Mouse (Mus musculus) ovary, postnatal 36 days (tissue): ENCODE measurements around the gene Rcor2.

Experiments used
- DNase-seq: peaks from one replicate; pipeline ENCODE4 v3.0.0; 2022; ENCODE audit warnings: low spot score, mixed read lengths

Rcor2 gene

DNA sequence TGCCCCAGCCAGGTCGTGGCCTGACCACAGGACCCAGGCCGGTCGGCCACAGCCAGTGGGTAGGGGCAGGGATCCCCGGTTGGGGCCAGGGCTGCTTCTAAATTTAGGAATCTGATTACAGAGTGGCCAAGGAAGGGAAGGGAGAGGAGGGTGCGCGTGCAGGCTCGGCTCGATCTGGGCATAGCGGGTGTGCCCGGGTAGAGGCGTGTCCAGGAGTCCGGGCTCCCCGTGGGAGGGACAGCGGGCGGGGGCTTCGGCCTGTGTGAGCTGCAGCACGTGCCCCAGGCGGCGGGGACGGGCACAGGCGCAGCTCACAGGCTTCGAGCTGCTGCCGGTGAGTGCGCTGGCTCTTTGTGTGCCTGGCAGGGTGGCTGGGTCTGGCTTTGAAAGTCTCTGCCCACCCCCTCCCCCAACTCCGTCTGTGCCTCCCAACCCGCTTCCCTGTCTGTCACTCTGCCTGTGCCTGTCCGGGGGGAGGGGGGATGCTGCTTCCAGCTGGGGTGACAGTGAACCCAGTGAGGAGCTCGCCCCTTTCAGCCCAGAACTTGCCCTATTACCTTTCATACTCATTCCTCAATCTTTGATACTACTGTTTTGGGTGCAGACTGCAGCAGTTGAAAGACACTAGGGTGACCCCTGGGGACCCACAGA is at the start of gene Rcor2:
TSS of gene Rcor2 (plus strand) at position 235 of the 651 bp plus-strand sequence.
- peak; percentile 74 for DNase-seq

DNA sequence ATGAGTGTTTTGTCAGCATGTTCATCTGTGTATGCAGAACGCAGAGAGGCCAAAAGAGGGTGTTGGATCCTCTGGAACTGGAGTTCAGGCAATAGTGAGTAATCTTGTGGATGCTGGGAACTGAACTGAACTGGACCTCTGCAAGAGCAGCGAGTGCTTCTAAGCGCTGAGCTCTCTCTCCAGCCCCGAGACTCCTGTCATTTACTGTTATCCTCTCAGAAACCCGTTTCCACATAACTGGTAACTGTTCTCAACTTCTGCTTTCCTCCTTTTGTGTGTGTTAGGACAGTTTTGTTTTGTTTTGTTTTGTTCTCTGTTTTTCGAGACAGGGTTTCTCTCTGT is 49.2 kb upstream of the Rcor2 start:
- DNase-seq, result no peak

DNA sequence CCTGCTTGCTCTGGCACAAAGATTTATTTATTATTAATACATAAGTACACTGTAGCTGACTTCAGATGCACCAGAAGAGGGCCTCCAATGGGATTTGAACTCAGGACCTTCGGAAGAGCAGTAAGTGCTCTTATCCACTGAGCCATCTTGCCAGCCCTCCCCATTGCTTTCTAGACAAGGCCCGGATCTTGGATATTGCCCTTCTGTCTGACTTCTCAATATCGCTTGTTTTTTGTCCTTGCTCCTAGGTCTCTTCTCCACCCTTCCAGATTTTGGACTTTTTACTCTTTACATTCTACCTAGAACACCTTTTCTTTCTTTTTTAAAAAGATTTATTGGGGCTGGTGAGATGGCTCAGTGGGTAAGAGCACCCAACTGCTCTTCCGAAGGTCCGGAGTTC is 48.4 kb upstream of the Rcor2 start:
- DNase-seq, result no peak

DNA sequence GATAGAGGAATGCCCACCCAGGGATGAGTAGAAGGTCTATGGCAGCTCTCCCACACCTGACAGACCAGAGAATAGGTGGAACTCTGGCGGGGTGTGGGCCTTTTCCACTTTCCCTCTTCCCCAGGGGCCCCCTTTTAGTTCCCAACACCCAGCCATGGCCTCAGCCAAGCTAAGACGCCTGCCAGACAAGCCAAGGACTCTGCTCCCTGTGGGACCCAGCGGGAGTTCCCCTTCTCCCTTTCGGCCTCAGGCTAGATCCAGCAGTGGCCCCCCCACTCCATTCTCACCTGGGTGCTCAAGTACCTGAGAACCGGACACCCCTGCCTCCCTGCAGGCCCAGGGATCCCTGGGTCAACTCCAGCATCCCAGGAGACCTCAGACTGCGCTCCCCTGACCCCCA is 44.9 kb upstream of the Rcor2 start:
- no peak for DNase-seq

DNA sequence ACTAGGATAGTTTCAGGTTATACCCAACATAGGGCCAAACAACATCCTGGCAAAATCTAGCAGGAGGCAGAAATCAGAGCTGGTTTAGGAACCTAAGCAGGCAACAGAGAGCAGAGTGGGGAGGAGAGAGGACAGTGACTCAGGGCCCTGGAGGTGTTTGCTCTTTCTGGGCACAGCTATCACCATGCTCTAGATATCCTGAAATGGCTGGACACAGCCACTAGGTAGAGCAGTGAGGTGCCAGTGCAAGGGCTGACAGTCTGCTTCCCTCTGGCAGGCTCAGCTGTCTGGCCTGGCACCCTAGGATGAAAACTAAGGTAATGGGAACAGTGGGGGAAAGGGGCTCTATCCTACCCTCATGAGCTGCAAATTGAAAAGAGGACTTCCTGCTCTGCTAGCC is 43.6 kb upstream of the Rcor2 start:
- DNase-seq, result no peak

DNA sequence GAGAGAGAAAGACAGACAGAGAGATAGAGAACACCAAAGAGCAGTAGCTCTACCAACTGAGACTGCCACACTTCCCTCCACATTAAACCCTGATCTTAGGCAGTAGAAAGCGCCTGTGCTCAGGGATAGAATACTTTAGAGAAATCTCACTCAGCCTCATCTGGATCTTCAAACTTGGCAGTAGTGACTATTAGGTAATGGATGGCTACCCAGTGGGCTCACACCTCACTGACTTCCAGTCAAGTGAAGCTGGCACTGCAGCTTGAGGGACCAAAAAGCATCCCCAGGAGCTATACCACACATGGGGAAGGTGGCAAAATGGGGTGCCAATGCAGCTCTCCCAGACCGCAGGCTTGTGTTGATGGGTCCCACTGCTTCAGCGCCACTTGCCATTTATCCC is 42.9 kb upstream of the Rcor2 start:
- no peak for DNase-seq

DNA sequence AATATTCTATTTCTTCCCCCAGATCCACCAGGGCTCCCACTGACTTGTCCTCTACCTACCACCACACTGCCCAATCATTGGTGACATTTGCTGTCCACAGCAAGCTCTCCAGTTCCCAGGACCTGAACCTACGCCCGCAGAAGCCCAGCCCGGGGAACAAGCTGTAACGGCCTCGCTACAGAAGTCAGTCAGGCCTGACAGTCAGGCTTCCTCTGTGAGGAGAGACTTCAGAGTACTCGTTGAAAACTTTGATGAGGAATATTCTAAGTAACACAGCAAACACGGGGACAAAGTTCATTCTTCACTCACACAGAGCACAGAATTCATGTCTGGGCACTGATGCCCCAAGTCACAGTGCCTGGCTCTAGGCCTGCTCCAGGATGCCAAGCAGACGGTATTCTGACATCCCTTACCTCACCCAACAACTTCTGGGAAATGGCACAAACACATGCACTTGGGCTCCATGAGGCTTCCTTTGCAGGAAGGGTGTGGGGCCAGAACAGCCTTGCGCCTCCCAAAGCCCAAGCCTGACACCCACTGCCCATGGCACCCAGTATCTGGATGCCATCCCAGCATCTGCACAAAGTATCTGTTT is 41.9 kb upstream of the Rcor2 start:
- no peak for DNase-seq

DNA sequence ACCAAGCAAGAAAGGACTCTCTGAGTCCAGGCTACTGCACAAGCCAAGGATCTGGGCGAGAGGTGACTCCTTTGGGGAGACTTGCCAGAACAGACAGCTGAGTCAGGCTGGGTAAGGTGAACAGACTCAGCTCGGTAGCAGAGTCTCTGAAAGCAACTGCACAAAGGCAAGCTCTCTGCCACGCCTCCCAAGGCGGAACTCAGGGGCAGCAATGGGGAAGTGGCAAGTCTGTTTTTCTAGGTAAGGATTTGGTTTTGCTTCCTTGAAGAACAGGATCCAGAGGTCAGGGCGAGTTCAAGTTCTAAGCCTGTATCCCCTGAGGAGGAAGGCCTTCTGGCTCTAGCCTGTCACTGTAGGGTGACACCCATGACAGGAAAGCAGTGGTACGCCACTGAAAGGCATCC is 40.6 kb upstream of the Rcor2 start:
- no peak for DNase-seq

DNA sequence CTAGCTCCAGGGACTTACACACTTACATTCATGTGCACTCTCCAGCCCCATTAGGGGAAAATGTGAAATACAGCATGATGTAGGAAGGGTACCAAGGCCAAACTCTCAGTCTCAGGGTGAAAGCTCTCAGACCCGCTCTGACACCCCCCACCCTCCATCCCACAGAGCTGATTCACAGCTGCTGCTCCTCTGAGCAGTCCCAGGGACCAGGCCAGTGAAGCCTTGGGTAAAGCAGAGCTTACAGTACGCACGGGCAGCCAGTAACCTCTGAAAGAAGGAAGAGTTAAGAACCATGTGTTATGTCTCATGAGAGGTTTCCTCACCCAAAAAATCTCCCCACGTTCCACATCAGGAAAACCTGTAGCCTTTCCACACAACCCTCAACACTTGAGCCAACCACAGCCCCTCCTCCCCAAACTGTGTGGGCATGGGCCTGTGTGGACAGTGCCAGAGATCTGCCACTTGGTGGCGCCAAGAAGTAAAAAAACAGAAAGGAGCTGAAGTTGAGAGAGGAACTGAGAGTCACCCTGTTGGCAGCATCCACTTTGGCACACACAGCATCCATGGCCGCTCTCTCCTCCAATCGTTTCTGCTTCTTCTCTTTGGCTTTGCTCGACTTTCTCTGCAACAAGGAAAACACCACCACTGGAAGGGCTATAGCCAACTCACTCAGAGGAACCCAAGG is 32.4 kb upstream of the Rcor2 start:
- DNase-seq, result peak; percentile 72

DNA sequence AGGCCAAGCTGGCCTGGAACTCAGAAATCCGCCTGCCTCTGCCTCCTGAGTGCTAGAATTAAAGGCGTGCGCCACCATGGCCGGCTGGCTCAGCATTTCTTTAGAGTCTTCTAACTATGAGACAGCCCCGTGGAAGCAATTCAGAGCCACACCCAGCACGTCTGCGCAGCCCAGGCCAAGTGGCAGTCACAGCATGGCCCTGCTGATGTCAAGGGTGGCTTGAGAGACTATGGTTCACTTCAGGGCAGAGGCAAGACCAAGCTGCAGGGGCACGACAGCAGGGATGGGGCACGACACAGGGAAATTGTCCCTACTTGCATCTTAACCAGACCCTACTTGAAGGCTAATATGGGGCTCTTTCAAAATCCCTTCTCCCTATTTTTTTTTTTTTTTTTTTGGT is 31.7 kb upstream of the Rcor2 start:
- DNase-seq, result no peak

DNA sequence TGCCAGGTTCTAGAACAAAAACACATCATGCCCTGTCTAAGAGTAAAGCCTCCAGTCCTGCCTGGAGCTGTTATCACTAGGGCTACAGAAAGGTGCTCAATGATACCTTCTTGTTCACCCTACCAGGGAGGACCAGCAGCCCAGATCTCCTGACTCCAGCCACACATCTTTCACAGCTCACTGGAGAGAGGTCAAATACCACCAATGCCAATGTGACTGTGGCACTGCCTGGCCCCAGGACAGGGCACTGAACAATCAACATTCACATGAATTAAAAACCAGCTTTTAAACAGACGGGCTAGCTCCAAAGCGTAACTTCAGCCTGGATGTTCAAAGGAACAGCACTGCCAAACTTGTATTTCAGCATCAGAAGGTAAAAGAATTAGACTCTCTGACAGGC is 31.1 kb upstream of the Rcor2 start:
- DNase-seq, result no peak

DNA sequence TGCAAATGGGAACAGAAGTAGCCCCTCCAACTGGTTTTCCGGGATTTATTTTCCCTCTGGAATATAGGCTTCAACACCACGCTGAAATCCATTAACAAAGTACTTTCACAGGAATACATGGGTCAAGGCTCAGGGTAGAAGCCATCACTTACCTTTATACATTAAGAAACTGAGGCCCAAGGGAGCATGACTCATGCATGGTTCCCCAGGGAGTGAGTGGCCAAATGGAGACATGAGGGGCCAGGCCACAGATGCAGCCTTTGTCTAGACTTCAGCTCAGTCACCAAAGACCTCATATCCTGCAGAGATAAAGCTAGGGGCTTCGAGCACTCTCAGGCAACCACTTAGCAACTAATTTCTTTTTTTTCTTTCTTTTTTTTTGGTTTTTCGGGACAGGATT is 30.4 kb upstream of the Rcor2 start:
- DNase-seq, result no peak

DNA sequence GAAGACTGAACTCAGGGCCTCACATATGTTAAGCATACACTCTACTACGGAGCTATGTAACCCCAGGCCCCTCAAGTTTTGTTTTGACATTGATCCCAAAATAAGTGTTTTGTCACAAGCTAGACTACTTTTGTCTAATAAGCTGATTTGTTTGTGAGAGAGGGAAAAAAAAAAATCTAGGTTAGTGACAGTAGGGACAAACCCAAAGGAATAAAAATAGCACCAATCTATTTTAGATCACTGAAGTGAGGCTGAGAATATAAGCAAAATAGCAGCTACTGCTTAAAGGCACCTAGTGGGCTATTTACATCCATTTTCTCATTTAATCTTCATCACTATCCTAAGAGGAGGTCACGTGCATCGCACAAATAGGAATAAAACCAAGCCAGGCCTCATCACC is 27.6 kb upstream of the Rcor2 start:
- DNase-seq, result no peak

DNA sequence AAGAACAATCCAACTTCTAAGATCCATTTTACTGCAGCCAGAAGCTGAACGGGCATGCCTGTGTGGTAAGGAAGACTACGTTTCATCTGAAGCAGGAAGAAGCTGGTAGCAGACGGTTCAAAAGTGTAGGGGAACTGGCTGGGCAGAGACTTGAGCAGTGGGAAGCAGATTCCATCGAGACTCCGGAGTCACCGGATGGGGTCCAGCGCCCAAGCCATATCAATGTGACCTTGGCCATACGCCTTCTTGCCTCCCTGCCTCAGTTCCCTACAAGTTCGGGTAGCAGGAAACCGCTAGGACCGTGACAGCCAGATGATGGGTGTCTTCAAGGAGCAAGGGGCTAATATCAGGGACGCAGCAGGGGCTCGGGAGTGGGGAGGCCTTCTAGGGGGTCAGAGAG is 26.8 kb upstream of the Rcor2 start:
- no peak for DNase-seq

DNA sequence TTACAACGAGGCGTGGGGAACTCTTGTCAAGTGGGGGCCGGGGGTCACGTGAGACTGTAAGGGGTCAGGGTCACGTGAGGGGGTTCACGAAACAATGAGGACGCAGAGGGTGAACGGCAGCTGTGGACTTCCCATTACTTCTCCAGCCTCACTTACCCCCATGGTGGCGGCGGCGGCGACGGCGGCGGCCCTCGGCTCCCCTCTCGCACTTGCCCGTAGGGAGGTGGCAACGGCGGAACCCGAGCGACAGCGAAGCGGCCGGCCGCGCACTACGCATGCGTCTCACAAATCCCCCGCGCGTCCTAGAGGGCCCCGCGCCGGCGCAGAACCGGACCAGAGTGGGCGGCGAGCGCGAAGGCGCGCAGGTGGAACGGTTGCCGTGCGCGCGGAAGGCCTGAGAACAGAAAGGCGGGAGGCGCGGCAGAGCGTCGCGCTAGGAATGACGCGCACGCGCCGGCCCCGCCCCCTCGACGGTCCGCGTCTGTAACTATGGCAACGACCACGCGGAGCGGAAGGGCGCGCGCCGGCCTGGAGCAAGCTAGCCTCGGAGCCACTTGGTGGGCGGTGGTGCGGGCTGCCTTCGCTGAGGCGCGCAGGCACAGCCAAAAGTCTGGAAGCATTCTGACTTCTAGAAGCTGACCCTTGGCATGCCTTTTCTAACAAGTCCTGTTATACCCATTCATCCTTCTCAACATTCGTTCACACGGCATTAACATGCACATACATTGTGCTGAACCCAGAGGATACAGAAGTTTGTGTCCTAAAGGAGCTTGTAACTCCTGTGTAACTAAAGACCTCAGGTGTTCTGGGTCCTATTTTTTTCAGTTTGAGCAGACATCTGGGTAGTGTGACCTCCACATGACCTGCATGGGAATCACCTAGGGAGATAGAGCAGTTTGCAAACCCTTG is 26.1 kb upstream of the Rcor2 start, which contains the start of gene Naa40:
TSS of gene Naa40 (minus strand) at position 402 of the 909 bp plus-strand sequence.
- peak; percentile 93 for DNase-seq

DNA sequence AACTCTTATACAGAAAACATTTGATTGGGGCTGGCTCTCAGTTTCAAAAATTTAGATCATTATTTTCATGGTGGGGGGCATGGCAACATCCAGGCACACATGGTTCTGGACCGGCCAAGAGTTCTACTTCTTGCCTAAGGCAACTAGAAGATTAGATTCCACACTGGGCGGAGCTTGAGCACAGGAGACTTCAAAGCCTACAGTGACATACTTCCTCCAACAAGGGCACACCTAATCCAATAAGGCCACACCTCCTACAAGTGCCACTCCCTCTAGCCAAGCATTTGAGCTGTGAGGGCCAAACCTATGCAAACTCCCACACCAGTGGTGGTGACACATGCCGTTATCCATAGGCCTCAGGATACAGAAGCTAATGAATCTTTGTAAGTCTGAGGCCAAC is 21.1 kb upstream of the Rcor2 start:
- DNase-seq, result no peak

DNA sequence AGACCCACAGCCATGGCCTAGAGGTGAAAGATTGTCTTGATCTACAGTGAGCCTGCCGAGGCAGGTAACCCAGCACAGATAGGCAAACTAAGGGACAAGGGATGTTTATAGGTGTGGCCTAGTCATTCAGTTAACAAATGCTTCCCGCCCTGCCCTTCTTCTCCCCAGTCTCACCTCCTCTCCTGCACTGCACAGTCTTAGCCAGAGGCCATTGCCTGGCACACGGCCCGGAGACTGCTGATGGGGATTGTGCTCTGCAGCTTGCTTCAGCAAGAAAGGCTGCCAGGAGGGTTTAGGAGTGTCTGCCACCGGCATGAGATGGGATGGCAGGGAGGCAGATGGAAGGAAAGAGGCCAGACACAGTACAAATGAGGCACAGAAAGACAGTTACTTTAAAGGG is 9.2 kb upstream of the Rcor2 start:
- DNase-seq, result no peak

DNA sequence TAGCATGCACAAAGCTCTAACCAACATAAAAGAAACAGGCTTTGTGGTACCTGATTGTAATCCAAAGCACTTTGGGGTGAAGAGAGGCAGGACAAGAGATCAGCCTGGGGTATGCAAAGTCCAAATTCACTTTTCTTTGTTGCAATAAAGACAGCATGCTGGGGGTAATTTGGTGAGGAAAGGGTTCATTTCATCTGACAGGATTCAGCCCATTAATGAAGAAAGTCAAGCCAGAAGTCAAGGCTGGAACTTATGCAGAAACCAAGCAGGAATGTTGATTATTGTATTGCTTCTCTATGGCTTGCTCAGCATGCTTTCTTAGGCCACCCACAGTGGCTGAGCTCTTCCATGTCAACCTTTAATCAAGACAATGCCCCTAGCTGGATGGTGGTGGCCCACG is 5.6 kb upstream of the Rcor2 start:
- DNase-seq, result no peak

DNA sequence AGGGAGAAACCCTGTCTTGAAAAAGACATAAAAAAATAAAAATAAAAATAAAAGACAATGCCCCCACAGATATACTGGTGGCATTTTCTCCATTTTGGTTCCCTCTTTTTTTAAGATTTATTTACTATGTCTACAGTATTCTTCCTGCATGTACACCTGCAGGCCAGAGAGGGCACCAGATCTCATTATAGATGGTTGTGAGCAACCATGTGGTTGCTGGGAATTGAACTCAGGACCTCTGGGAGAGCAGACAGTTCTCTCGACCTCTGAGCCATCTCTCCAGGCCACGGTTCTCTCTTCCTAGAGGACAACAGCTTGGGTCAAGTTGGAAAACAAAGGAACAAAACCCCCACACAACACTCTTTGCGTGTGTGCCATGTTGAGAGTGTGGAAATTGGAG is 5.2 kb upstream of the Rcor2 start:
- DNase-seq, result no peak

DNA sequence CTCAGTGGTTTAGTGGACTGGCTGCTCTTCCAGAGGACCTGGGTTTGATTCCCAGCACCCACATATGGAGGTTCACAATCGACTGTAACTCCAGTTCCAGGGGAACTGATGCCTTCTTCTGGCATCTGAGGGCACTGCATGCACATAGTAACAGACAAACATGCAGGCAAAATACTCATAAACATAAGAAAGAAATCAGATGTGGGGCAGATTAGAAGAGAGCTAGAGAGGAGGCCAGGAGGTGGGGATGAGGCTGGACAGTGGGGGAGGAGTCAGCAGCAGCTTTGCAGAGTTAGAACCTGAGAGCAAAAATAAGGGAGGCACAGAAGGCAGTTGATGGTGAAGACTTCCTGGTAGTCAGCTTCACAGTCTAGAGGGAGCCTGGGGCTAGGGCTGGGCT is 4.5 kb upstream of the Rcor2 start:
- DNase-seq, result no peak

DNA sequence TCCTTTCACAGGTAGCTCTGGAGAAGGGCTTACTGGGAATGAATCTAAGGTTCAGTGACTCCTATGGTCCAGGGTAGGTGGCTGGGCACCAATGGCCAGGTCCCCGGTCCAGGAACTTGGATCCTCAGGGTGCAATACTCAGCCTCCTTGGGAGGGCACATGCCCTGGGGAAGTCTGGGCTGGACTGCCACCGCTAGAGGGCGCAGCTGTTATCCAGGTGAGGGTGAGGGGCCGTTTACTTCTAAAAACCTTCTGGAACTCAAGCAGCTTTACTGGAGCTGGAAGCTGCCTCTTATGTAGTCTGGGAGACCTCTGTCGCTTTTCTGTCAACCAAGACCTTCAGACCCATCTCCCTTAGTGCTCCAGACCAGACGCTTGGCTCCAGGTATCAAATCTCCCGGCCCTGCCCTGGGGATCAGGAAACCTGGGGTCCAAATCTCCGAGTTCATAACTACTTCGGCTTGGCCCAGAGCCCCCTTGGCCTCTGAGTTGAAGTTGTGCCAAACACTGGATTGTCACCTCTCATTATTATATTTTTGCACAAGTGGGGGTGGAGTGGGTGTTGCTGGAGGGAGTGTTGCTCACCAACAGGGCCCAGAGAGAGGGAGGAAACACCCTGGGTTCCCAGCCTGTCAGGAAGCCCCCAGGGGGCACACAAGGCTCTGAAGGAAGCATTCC is 2.9 kb upstream of the Rcor2 start:
- DNase-seq, result peak; percentile 78

DNA sequence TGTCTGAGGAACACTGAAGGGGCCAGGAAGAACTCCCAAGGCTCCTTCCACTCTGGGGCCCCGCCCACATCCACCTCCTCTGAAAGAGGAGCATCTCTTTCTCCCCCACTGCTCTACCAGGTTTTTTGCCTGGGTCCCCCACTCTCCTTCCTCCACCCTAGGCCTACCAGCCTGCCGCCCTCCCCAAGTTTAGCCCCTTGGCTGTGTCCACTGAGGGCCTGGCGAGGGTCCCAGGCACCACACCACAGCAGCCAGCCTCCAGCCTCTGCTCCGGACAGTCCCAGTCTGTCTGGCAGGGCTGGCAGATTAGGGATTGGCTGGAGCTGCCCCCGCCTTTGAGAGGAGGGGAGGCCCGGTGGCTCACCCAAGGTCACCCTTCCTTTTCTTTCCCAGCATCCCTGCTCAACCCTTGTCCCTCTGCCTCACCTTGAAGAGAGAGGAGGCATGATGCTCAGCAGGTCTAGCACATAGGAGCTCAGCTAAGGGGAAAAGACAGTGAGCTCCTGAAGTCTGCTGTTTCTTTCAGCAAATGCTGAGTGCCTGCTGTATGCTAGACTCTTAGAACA is 2.3 kb upstream of the Rcor2 start:
- DNase-seq, result peak; percentile 38
